Mouse (Mus musculus): ENCODE measurements around the gene Vps37d. TPM values are rescaled to one million over a fixed set of nuclear protein-coding genes. Genes with fewer than 3 reads are reported as not detected.

Gene Vps37d
- polyA plus RNA-seq, 1 experiment, result 19.8 TPM

DNA sequence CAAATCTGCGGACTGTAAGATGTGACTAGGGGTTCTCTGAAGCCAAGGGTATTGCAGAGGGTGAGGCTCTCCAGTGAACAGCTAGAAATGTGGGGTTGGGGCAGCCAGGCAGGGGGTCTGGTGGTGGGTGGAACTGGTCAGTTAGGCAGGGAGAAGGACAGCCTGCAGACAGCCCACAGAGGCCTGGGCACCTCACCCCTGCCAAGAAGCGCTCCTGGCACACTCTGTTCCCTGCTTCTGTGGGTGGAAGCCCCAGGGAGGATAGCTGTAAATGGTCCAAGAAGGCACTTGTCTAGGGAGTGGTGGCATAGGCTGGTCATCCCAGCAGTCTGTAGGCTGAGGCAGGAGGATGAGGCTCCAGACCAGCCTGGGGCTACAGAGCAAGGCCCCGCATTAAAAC is 31.4 kb upstream of the Vps37d start:
- no peak for DNase-seq
- no peak overlapping the region for H3K27ac ChIP-seq (ENCODE audit: insufficient read depth, low read length)
- TF ChIP-seq CTCF (IDR thresholded peaks at IDR 0.05; ENCODE audit: borderline replicate concordance, insufficient read depth, low read depth, low read length), result no peak
- TF ChIP-seq POLR2A (IDR thresholded peaks at IDR 0.05; ENCODE audit: borderline replicate concordance, insufficient read depth, low read length), result no peak
- H3K4me1 ChIP-seq (ENCODE audit: control insufficient read depth, insufficient read depth, low read length), result no peaks in the 10 kb centered on the region
- H3K27me3 ChIP-seq (ENCODE audit: control insufficient read depth, insufficient read depth, low read length), result no peaks in the 10 kb centered on the region
- no peak overlapping the region for H3K4me3 ChIP-seq (replicated peaks; ENCODE audit: insufficient read depth, low read depth, low read length)
- WGBS, result 88% methylated on average over 3 of the region's 3 CpGs

GRCm38 (mm10) chr5:135109017-135109416 is 31.0 kb upstream of the Vps37d start:
- no peak for DNase-seq
- no peaks in the 10 kb centered on the region for H3K4me1 ChIP-seq (ENCODE audit: control insufficient read depth, insufficient read depth, low read length)
- WGBS, result 60% methylated on average over 6 of the region's 6 CpGs

GRCm38 (mm10) chr5:135107521-135108501 is 29.7 kb upstream of the Vps37d start:
- TF ChIP-seq POLR2A (IDR thresholded peaks at IDR 0.05; ENCODE audit: borderline replicate concordance, insufficient read depth, low read length), result no peak
- TF ChIP-seq CTCF (IDR thresholded peaks at IDR 0.05; ENCODE audit: borderline replicate concordance, insufficient read depth, low read depth, low read length), result peak; percentile 73
- Histone ChIP-seq H3K4me3 (replicated peaks; ENCODE audit: insufficient read depth, low read depth, low read length) (no peak overlapping the region), H3K27me3 (ENCODE audit: control insufficient read depth, insufficient read depth, low read length) (no peaks in the 10 kb centered on the region), H3K27ac (ENCODE audit: insufficient read depth, low read length) (no peak overlapping the region), H3K4me1 (ENCODE audit: control insufficient read depth, insufficient read depth, low read length) (no peaks in the 10 kb centered on the region)
- WGBS, result 7% methylated on average over 40 of the region's 40 CpGs
- DNase-seq, result peak; percentile 48 to 58

More at GRCm38 (mm10) chr5:135109017-135109416, 31.0 kb upstream of the Vps37d start:
- no peaks in the 10 kb centered on the region for H3K27me3 ChIP-seq (ENCODE audit: control insufficient read depth, insufficient read depth, low read length)
- no peak for TF ChIP-seq CTCF (IDR thresholded peaks at IDR 0.05; ENCODE audit: borderline replicate concordance, insufficient read depth, low read depth, low read length)
- TF ChIP-seq POLR2A (IDR thresholded peaks at IDR 0.05; ENCODE audit: borderline replicate concordance, insufficient read depth, low read length), result no peak
- H3K4me3 ChIP-seq (replicated peaks; ENCODE audit: insufficient read depth, low read depth, low read length), result no peak overlapping the region
- no peak overlapping the region for H3K27ac ChIP-seq (ENCODE audit: insufficient read depth, low read length)

- peak overlapping the region; percentile 37 for H3K4me3 ChIP-seq (replicated peaks; ENCODE audit: insufficient read depth, low read depth, low read length)
- H3K27me3 ChIP-seq (ENCODE audit: control insufficient read depth, insufficient read depth, low read length), result no peaks in the 10 kb centered on the region
- TF ChIP-seq POLR2A (IDR thresholded peaks at IDR 0.05; ENCODE audit: borderline replicate concordance, insufficient read depth, low read length) (no peak), CTCF (IDR thresholded peaks at IDR 0.05; ENCODE audit: borderline replicate concordance, insufficient read depth, low read depth, low read length) (no peak)
- DNase-seq, result peak; percentile 36 to 46
- H3K4me1 ChIP-seq (ENCODE audit: control insufficient read depth, insufficient read depth, low read length), result no peaks in the 10 kb centered on the region
- under 1% methylated on average over 48 of the region's 48 CpGs for WGBS
- no peak overlapping the region for H3K27ac ChIP-seq (ENCODE audit: insufficient read depth, low read length)
These were observed 28.7 kb upstream of the Vps37d start for GRCm38 (mm10) chr5:135106758-135107256.

GRCm38 (mm10) chr5:135103999-135104660 is 26.1 kb upstream of the Vps37d start:
- H3K4me3 ChIP-seq (replicated peaks; ENCODE audit: insufficient read depth, low read depth, low read length), result no peak overlapping the region
- WGBS, result 59% methylated on average over 11 of the region's 11 CpGs
- H3K27ac ChIP-seq (ENCODE audit: insufficient read depth, low read length), result no peak overlapping the region
- H3K4me1 ChIP-seq (ENCODE audit: control insufficient read depth, insufficient read depth, low read length), result no peaks in the 10 kb centered on the region
- H3K27me3 ChIP-seq (ENCODE audit: control insufficient read depth, insufficient read depth, low read length), result no peaks in the 10 kb centered on the region
- peak; percentile 32; the same call in 1 of the 2 replicates for TF ChIP-seq CTCF (IDR thresholded peaks at IDR 0.05; ENCODE audit: borderline replicate concordance, insufficient read depth, low read depth, low read length)
- no peak for TF ChIP-seq POLR2A (IDR thresholded peaks at IDR 0.05; ENCODE audit: borderline replicate concordance, insufficient read depth, low read length)
- DNase-seq, result no peak

DNA sequence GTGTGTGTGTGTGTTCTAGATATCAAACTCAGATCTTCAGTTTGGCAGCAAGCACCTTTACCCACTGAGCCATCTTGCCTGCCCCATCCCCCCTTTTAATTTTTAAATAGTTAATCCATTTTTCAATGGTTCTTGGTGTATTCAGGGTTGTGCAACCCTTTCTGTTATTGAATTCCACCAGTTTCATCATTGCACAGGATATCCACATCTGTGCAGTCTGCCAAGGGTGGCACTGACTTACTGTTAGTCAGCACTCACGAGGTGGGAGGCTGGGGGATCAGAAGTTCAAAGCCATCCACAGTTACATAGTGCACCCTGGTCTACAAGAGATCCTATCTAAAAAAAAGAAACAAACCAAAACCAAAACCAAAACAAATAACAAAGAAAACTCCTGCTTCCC is 22.9 kb upstream of the Vps37d start:
- TF ChIP-seq POLR2A (IDR thresholded peaks at IDR 0.05; ENCODE audit: borderline replicate concordance, insufficient read depth, low read length), result no peak
- TF ChIP-seq CTCF (IDR thresholded peaks at IDR 0.05; ENCODE audit: borderline replicate concordance, insufficient read depth, low read depth, low read length), result no peak
- H3K4me3 ChIP-seq (replicated peaks; ENCODE audit: insufficient read depth, low read depth, low read length), result no peak overlapping the region
- no peaks in the 10 kb centered on the region for H3K27me3 ChIP-seq (ENCODE audit: control insufficient read depth, insufficient read depth, low read length)
- WGBS, result 49% methylated on average over 1 of the region's 1 CpGs
- DNase-seq, result no peak
- H3K27ac ChIP-seq (ENCODE audit: insufficient read depth, low read length), result no peak overlapping the region
- no peaks in the 10 kb centered on the region for H3K4me1 ChIP-seq (ENCODE audit: control insufficient read depth, insufficient read depth, low read length)

DNA sequence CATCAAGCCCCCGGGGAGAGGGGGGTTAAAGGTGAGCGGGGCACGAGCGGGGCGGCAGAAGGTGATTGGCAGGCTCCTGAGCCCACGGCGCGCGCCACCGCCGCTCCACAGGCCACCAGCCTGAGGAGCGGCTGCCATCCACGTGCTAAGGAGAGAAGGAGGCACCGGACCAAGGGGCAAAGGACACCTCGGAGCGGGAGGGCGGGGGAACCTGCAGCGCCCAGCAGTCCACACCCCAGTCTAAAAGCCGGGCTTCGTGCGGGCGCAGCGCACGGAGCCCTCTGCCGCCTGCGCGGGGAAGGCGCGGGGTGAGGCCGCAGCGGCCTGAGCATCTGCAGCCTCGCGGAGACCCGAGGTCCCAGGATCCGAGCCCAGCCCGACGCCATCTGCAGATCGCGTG is 11.6 kb upstream of the Vps37d start, which contains the start of gene Mlxipl:
Gene Mlxipl (plus strand): TSS at position 238 of the 400 bp plus-strand sequence.
- 3% methylated on average over 39 of the region's 39 CpGs for WGBS
- H3K27ac ChIP-seq (ENCODE audit: insufficient read depth, low read length), result no peak within 1 kb of the TSS
- DNase-seq, result no peak
- H3K4me1 ChIP-seq (ENCODE audit: control insufficient read depth, insufficient read depth, low read length), result no peaks in the 10 kb centered on the region
- TF ChIP-seq CTCF (IDR thresholded peaks at IDR 0.05; ENCODE audit: borderline replicate concordance, insufficient read depth, low read depth, low read length), result no peak
- no peak for TF ChIP-seq POLR2A (IDR thresholded peaks at IDR 0.05; ENCODE audit: borderline replicate concordance, insufficient read depth, low read length)
- H3K27me3 ChIP-seq (ENCODE audit: control insufficient read depth, insufficient read depth, low read length), result no peaks in the 10 kb centered on the region; the same call in 1 of the 2 replicates
- H3K4me3 ChIP-seq (replicated peaks; ENCODE audit: insufficient read depth, low read depth, low read length), result no peak within 1 kb of the TSS

All from cerebellum, adult 2 months (tissue).